In the genomic region with DNA sequence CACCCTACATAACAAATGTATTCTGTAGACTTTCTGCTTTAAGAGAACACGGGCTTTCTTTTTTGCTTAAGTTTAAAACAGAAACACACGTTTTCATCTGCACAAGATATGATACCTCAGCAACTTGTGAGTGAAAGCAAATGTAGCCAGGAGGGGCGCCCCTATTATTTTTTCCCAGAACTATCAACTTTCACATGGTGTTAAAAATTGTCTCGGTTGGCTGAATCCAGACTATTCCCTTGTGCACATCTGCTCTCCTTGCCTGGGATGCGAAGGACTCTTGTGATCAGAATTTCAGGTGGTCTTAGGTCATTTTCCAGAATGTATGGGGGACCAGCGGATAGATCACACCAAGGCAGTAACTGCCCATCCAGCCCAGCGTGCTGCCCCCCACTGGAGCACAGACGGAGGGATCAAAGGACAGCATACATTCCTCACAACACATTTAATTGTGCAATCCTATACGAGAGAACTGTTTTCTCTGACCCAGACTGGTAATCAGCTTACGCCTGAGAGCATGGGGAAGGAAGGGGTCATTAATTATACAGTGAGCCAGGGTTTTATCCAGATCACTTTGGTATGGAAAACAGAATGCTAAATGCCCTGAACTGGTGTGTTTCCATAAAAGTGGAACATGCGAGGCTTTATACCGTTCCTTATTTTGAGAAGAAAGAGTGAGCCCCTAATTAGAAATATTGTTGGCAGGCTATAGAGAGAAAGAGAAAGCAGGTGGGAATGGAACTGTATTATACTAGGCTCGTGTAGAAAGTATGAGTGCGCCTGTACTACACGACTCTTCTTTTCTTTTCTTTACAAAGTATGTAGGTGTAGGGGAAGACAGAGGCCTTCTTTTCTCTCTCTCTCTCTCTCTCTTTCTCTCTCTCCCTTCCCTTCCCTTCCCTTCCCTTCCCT, we compare ENCODE assay signal across 13 mouse cellular contexts.
A peak's percentile ranks its signal among the peaks of the same experiment; 100 is the strongest.
DNase-seq lines count a peak whose midpoint lies in the region; ATAC-seq and TF ChIP-seq lines count a peak whose summit lies in the region.
"Had no signal": no experiment of that assay in that cellular context is flagged by ENCODE, and none has a peak within 500 bp of the region (broad histone marks: within the 10 kb centered on the region; RNA-seq: fewer than 3 reads in every experiment).

No protein-coding gene starts in this region.

- no peaks in the 10 kb centered on the region for H3K9me3 ChIP-seq in kidney, embryonic 14.5 days (ENCODE audit: control insufficient read depth, low read length)
- no peaks in the 10 kb centered on the region for H3K9me3 ChIP-seq in embryonic facial prominence, embryonic 12.5 days
- no peaks in the 10 kb centered on the region for H3K9me3 ChIP-seq in limb, embryonic 10.5 days (replicated peaks)
- H3K9me3 ChIP-seq in midbrain, postnatal 0 days (ENCODE audit: low read length), result no peaks in the 10 kb centered on the region
- H3K9me3 ChIP-seq: heart, embryonic 10.5 days had no signal

- H3K4me3 ChIP-seq in kidney, embryonic 14.5 days (ENCODE audit: low read length), result no peak overlapping the region
- no peak overlapping the region for H3K4me3 ChIP-seq in embryonic facial prominence, embryonic 12.5 days
- no peak overlapping the region for H3K4me3 ChIP-seq in limb, embryonic 10.5 days
- no peak overlapping the region for H3K4me3 ChIP-seq in midbrain, postnatal 0 days (ENCODE audit: low read depth, low read length)
- H3K4me3 ChIP-seq: heart, embryonic 10.5 days; megakaryocyte, embryonic 14.5 days had no signal

- H3K4me1 ChIP-seq in kidney, embryonic 14.5 days (ENCODE audit: control insufficient read depth, insufficient read depth, low read length), result peaks cover 7% of the 10 kb centered on the region; the same call in 1 of the 2 replicates
- peaks cover 11% of the 10 kb centered on the region for H3K4me1 ChIP-seq in embryonic facial prominence, embryonic 12.5 days
- H3K4me1 ChIP-seq in limb, embryonic 10.5 days, result peaks cover 48% of the 10 kb centered on the region
- H3K4me1 ChIP-seq in midbrain, postnatal 0 days (ENCODE audit: insufficient read depth, low read length), result no peaks in the 10 kb centered on the region
- H3K4me1 ChIP-seq: megakaryocyte, embryonic 14.5 days had no signal

- no peak overlapping the region for H3K9ac ChIP-seq in kidney, embryonic 14.5 days (ENCODE audit: low read depth, low read length)
- H3K9ac ChIP-seq in embryonic facial prominence, embryonic 12.5 days, result no peak overlapping the region
- no peak overlapping the region for H3K9ac ChIP-seq in midbrain, postnatal 0 days (replicated peaks; ENCODE audit: low read length, poor library complexity, severe bottlenecking)

- TF ChIP-seq CTCF in midbrain, postnatal 0 days (IDR thresholded peaks at IDR 0.05), result 0 out of 2 replicates have a peak, but pooled peaks have one; percentile 7

- WGBS in kidney, embryonic 14.5 days, result 37% methylated on average over 15 of the region's 15 CpGs
- WGBS in embryonic facial prominence, embryonic 12.5 days, result 31% methylated on average over 15 of the region's 15 CpGs
- 54% methylated on average over 15 of the region's 15 CpGs for WGBS in limb, embryonic 10.5 days
- 41% methylated on average over 15 of the region's 15 CpGs for WGBS in midbrain, postnatal 0 days

- 0 out of 2 replicates have a peak overlapping the region, but pooled peaks have one; percentile 6 for H3K4me2 ChIP-seq in kidney, embryonic 14.5 days (replicated peaks; ENCODE audit: low read depth, low read length)
- H3K4me2 ChIP-seq in embryonic facial prominence, embryonic 12.5 days (replicated peaks), result no peak overlapping the region
- no peak overlapping the region for H3K4me2 ChIP-seq in midbrain, postnatal 0 days (ENCODE audit: low read depth, low read length, poor library complexity, severe bottlenecking)

- 0 out of 2 replicates have a peak overlapping the region, but pooled peaks have one; percentile 26 for H3K27ac ChIP-seq in kidney, embryonic 14.5 days (ENCODE audit: low read depth, low read length)
- no peak overlapping the region for H3K27ac ChIP-seq in embryonic facial prominence, embryonic 12.5 days
- H3K27ac ChIP-seq in limb, embryonic 10.5 days, result peak overlapping the region; percentile 77; the same call in 1 of the 2 replicates
- H3K27ac ChIP-seq in midbrain, postnatal 0 days (ENCODE audit: low read depth, low read length), result no peak overlapping the region
- H3K27ac ChIP-seq: heart, embryonic 10.5 days had no signal

- no peak for DNase-seq in kidney, postnatal 25 days
- DNase-seq in limb, embryonic 10.5 days (ENCODE audit: low spot score), result peak; percentile 44
- DNase-seq in midbrain, postnatal 0 days (ENCODE audit: low spot score), result no peak
- no peak for DNase-seq in T-cell, adult 2 months (ENCODE audit: low spot score)
- no peak for DNase-seq in thymus, postnatal 10 days (ENCODE audit: low spot score in 2 of 2)
- DNase-seq in testis, postnatal 14 days (ENCODE audit: low spot score), result no peak
- DNase-seq: B cell, adult 2 months; liver; thymus, postnatal 14 days had no signal

- H3K27me3 ChIP-seq in kidney, embryonic 14.5 days (ENCODE audit: control insufficient read depth, insufficient read depth, low read length), result no peaks in the 10 kb centered on the region
- H3K27me3 ChIP-seq in embryonic facial prominence, embryonic 12.5 days, result no peaks in the 10 kb centered on the region
- no peaks in the 10 kb centered on the region for H3K27me3 ChIP-seq in limb, embryonic 10.5 days (ENCODE audit: low read depth, poor library complexity, severe bottlenecking)
- no peaks in the 10 kb centered on the region for H3K27me3 ChIP-seq in midbrain, postnatal 0 days (ENCODE audit: insufficient read depth, low read length)
- H3K27me3 ChIP-seq: megakaryocyte, embryonic 14.5 days had no signal

- no peaks in the 10 kb centered on the region for H3K36me3 ChIP-seq in kidney, embryonic 14.5 days (ENCODE audit: control insufficient read depth, insufficient read depth, low read length)
- H3K36me3 ChIP-seq in embryonic facial prominence, embryonic 12.5 days, result no peaks in the 10 kb centered on the region
- no peaks in the 10 kb centered on the region for H3K36me3 ChIP-seq in limb, embryonic 10.5 days
- no peaks in the 10 kb centered on the region for H3K36me3 ChIP-seq in midbrain, postnatal 0 days (ENCODE audit: insufficient read depth, low read length)
- H3K36me3 ChIP-seq: heart, embryonic 10.5 days had no signal

- ATAC-seq in kidney, embryonic 14.5 days (ENCODE audit: low FRiP score, low TSS enrichment), result peak; percentile 80
- ATAC-seq in embryonic facial prominence, embryonic 12.5 days (ENCODE audit: insufficient number of reproducible peaks, insufficient read depth, low FRiP score, low TSS enrichment), result 0 out of 2 replicates have a peak, but pooled peaks have one; percentile 18
- ATAC-seq in midbrain, postnatal 0 days (ENCODE audit: low FRiP score), result no peak

Comparison
In these comparisons a context has a peak if more than half of its experiments do, and no peak if none do; other contexts are left out.
1. H3K27ac ChIP-seq: peak in kidney, embryonic 14.5 days (single experiment) and limb, embryonic 10.5 days (single experiment); none in embryonic facial prominence, embryonic 12.5 days (single experiment) and midbrain, postnatal 0 days (single experiment).